Mouse (Mus musculus) layer of hippocampus, adult 2 months (tissue): ENCODE measurements at regions not wholly inside any gene's neighbourhood (a gene's known extent, or its start where the extent isn't known, plus 50 kb on each side); places are given as distances from the start of the nearest gene placed in this dataset.

ENCODE experiments used
- DNase-seq, 2 experiments: peaks; one replicate each; pipeline ENCODE4 v3.0.0; 2022; ENCODE audit warnings: low spot score in 2 of 2
- H3K27ac ChIP-seq: fragments of 200-600 bp; 2 replicates; pipeline ENCODE4 v1.8.1; 2022
- H3K4me3 ChIP-seq: fragments of 200-600 bp; 2 replicates; pipeline ENCODE4 v1.8.1; 2022; ENCODE audit warnings: mild to moderate bottlenecking
- CTCF ChIP-seq: fragments of 200-600 bp; conservative IDR thresholded peaks from 2 replicates; pipeline ENCODE4 v1.8.1; 2022; ENCODE audit warnings: antibody characterized with exemption, mild to moderate bottlenecking, moderate library complexity

DNA sequence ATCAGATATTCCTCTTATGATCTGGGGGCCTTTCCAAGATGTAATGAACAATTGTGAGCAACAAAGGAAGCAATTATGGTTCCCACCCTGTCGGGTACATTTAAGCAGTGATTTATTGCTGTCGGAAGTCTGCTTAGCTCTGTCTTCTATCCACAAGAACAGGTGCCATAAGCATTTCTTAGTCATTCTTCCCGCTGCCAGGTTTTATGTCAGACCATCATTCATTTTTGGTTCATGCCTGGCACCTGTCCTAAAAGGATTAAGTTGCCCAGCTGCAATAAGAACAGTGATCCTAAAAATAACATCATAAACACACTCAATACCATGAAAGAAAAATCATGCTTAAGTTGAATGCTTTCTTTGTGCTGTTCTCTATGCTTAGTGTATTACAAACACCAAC, 2980.4 kb upstream of the Lrrc6 start:
- Histone ChIP-seq H3K27ac (no peak overlapping the region), H3K4me3 (no peak overlapping the region)
- TF ChIP-seq CTCF: no peak
- no peak for DNase-seq

DNA sequence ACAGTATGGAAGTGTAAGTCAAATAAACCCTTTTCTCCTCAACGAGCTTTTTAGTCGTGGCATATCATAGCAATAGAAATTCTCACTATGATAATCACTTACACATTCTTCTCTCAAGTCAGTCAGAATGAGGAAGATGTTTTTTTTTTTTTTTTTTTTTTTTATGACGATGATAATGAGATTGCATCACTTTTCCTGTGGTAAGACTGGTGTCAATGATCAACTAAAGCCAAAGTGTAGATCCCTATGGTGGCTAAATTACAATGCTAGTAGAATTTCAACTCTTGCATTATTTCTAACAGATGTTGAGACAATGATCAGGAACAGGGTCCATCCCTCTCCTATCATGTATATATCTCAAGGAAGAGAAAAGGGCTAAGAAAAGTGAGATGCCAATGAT, 2976.3 kb upstream of the Lrrc6 start:
- no peak for DNase-seq
- Histone ChIP-seq H3K4me3 (no peak overlapping the region), H3K27ac (no peak overlapping the region)
- no peak for TF ChIP-seq CTCF

DNA sequence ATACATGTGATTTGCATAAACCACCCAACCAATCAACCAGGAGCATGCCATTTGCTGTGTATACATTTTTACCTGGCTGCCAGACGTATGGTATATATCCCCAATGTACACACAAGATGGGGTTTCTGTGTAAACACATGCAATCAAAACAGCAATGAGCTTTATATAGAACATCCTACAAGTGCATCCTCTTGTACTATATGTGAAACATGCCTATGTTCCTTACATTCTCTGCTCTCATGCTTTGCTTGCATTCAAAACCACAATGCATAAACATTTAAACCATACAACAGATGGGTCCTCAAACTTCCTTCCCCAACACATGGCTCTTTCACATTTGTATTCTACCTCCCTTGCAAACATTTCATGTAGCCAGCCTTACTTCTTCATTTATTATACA, 2968.9 kb upstream of the Lrrc6 start:
- Histone ChIP-seq H3K4me3 (no peak overlapping the region), H3K27ac (no peak overlapping the region)
- TF ChIP-seq CTCF: no peak
- no peak for DNase-seq

DNA sequence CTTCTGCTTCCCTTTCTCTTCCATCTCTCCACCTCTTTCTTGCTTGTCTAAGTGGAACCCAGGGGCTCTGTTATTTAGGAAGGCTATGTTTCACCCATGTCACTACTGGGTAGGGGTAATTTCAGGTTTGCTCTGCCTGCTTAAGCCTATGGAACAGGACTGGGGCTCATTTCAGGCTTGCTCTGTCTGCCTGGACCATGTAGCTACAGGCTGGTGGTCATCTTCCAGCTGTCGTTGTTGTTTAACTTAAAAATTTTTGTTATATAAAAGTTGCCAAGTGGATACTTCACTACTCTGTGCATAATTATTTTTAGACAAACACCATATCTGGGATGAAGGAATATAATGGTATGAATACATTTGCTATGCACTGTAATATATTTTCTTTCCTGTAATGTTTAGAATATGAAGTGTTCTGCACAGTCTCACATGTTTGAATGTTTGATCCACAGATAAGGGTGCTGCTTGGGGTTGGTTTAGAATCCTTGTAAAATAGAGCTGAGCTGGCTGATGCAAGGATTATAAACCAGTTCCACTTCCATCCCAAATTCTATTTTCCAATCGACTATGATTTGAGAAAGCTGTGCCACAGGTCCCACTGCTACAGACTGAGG, 2960.0 kb upstream of the Lrrc6 start:
- TF ChIP-seq CTCF: no peak
- Histone ChIP-seq H3K27ac (no peak overlapping the region), H3K4me3 (no peak overlapping the region)
- DNase-seq: no peak

DNA sequence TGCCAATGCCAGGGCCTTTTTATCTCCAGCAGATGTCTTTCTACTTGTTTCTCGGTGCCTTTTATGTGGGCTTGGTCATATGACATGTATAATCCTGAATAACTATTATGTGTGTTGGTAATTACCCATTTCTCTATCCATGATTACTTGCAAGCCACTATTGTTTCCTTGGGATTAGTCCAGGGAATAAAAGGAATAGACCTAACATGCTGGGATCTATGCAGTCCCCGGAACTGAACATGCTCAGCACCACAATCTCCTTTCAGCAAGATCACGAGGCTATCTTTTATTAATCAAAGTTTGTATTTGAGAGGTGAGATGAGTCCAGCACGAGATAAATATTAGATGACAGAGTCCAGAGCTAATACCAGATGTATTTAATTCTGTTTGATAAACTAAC, 2956.8 kb upstream of the Lrrc6 start:
- H3K4me3 ChIP-seq: no peak overlapping the region
- no peak overlapping the region for H3K27ac ChIP-seq
- TF ChIP-seq CTCF: no peak
- DNase-seq: no peak

DNA sequence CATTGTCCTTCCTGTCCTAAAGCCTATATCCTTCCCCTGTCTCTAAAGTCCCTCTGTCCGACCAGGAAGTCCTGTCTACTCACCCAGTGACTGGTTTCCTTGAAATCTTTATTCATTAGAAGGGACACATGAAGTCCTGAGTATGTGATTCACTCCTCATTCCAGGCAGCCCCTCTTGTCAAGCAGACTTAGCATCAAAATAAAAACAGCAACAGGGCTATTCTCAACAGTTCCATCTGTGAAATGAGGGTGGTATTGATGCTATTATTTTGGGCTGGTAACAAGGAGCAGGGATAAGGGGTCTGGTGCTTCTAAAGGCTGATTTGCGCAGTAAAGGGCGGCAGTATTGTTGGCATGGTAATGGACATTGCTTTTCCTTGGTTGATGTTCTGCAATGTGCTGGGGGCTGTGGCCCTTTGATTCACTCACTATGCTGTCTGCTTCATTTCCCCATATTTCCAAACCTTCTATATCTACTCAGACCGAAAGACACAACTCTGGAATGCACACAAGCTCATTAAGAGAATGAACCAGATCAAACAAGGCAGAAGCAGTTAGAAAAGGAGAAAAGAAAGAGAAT, 2955.6 kb upstream of the Lrrc6 start:
- Histone ChIP-seq H3K4me3 (no peak overlapping the region), H3K27ac (no peak overlapping the region)
- no peak for DNase-seq
- no peak for TF ChIP-seq CTCF

DNA sequence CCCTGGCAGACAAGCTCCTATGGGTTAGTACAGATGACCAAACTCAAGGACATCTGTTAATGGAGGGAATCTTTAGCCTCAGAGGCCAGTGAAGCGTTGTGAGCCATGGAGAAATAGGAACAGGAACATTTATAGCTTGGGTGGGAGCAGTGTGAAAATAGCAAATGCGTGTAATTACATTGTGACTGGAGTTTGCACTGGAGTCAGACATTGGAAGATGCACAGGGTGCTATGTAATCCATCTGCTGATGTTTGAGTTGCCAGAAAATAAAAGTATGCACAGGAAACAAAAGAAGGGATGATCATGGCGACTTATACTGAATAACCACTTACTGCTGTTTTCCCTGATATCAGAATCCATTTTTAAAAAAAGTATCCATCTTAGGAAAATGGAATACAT, 2940.3 kb upstream of the Lrrc6 start:
- H3K27ac ChIP-seq: no peak overlapping the region
- no peak for DNase-seq
- no peak for TF ChIP-seq CTCF
- no peak overlapping the region for H3K4me3 ChIP-seq

- peak; percentile 12 to 46 for DNase-seq
- H3K4me3 ChIP-seq: no peak overlapping the region
- no peak for TF ChIP-seq CTCF
- no peak overlapping the region for H3K27ac ChIP-seq
Observed at GRCm38 (mm10) chr15:69413531-69414011, 2912.9 kb upstream of the Lrrc6 start.

GRCm38 (mm10) chr15:69389575-69389974, 2888.9 kb upstream of the Lrrc6 start:
- H3K27ac ChIP-seq: no peak overlapping the region
- no peak for DNase-seq
- TF ChIP-seq CTCF: no peak
- H3K4me3 ChIP-seq: no peak overlapping the region

DNA sequence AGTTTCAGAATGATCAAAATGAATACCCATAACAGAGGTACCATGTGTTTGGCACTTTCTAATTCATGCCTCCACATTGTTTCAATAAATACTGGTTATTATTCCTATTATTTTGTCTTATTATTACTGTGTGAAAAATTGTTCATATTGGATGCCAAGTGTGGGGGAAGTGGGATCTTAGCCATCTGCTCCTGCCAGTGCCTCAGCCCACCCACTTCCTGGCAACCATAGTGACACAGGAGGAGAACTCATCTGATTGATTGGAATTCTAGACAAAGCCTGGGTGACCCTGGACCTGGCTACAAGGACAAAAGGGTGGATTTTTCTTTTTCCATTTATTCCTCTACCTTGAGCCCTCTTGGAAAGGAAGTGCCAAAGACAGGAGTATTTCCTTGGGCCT, 2886.8 kb upstream of the Lrrc6 start:
- H3K4me3 ChIP-seq: no peak overlapping the region
- H3K27ac ChIP-seq: no peak overlapping the region
- DNase-seq: peak; percentile 67 to 77
- TF ChIP-seq CTCF: no peak

DNA sequence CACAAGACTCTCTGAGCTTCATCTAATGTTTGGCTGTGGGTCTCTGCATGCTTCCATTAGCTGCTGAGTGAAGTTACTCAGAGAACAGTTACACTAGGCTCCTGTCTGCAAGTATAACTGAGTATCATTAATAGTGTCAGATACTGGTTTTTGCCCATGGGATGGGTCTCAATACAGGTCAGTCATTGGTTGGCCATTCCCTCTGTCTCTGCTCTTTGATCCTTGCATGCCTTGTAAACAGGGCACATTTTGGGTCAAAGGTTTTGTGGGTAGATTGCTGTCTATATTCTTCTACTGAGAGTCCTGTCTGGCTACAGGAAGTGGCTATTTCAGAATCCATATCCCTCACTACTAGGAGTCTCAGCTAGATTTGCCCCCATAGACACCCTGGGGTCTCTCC, 2864.7 kb upstream of the Lrrc6 start:
- no peak overlapping the region for H3K4me3 ChIP-seq
- no peak for TF ChIP-seq CTCF

GRCm38 (mm10) chr15:69350053-69350739, 2849.5 kb upstream of the Lrrc6 start:
- no peak overlapping the region for H3K27ac ChIP-seq
- DNase-seq: no peak
- no peak for TF ChIP-seq CTCF
- no peak overlapping the region for H3K4me3 ChIP-seq

More for the DNA sequence above, 2864.7 kb upstream of the Lrrc6 start:
- no peak overlapping the region for H3K27ac ChIP-seq
- no peak for DNase-seq

DNA sequence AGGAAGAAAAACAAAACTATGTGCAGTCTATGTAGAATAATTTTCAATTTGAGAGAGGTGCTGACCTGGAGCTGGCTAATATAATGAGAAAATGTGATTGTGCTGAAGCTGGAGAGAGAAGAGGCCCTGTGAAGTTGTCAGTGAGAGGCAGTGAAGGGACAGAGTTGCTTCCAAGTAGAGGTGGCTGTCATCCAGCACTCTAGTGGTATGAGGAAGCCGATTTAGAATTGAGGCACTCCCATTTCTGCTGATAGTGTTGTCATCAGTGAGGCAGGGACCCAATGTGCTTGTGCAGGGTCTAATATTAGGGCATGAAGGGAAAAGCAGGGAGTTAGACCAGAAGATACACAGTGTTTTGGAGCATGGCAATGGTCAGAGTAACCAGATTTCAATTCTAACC, 2845.4 kb upstream of the Lrrc6 start:
- H3K27ac ChIP-seq: no peak overlapping the region
- no peak for DNase-seq
- TF ChIP-seq CTCF: no peak
- H3K4me3 ChIP-seq: no peak overlapping the region

DNA sequence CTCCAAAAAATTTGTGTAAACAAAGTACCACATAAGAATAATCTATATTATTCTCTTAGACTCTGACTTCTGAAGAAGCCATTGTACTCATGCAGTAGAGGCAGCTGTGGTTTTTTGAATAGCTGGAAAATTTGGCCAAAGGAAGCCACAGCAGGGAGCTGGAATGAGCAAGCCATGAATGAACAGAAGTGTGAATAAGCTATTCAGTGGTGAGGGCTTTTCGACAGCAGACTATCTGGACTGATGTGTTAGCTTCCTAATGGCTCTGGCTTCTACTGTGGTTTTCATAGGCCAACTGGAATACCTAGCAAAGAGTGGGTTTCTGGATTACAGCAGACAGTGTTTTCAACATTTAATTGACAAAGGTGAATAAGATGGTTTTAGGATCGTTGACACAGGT, 2842.0 kb upstream of the Lrrc6 start:
- TF ChIP-seq CTCF: no peak
- H3K27ac ChIP-seq: no peak overlapping the region
- H3K4me3 ChIP-seq: no peak overlapping the region
- no peak for DNase-seq
